11 mouse cellular contexts compared by ENCODE assay signal in genomic region chr12:112661851-112662250, GRCm38 (mm10). TPM values are rescaled to one million over a fixed set of nuclear protein-coding genes. Genes with fewer than 3 reads are reported as not detected.
DNase-seq lines count a peak whose midpoint lies in the region; ATAC-seq lines count a peak whose summit lies in the region.
"Had no signal": no experiment of that assay in that cellular context is flagged by ENCODE, and none has a peak within 500 bp of the region (broad histone marks: within the 10 kb centered on the region; RNA-seq: fewer than 3 reads in every experiment).

No protein-coding gene starts in this region.

- peaks cover 72% of the 10 kb centered on the region for H3K4me1 ChIP-seq in heart, embryonic 16.5 days (ENCODE audit: control insufficient read depth, insufficient read depth, low read length)
- peaks cover 55% of the 10 kb centered on the region for H3K4me1 ChIP-seq in embryonic facial prominence, embryonic 10.5 days
- H3K4me1 ChIP-seq in forebrain, embryonic 14.5 days (ENCODE audit: control insufficient read depth, insufficient read depth, low read length) = peaks cover 52% of the 10 kb centered on the region
- peaks cover 70% of the 10 kb centered on the region for H3K4me1 ChIP-seq in midbrain, embryonic 12.5 days

- H3K4me3 ChIP-seq in heart, embryonic 16.5 days (ENCODE audit: low read length) = no peak overlapping the region
- no peak overlapping the region for H3K4me3 ChIP-seq in embryonic facial prominence, embryonic 10.5 days
- H3K4me3 ChIP-seq in forebrain, embryonic 14.5 days (ENCODE audit: low read depth, low read length) = no peak overlapping the region
- no peak overlapping the region for H3K4me3 ChIP-seq in midbrain, embryonic 12.5 days

- H3K36me3 ChIP-seq in heart, embryonic 16.5 days (ENCODE audit: control insufficient read depth, insufficient read depth) = peaks cover 38% of the 10 kb centered on the region
- H3K36me3 ChIP-seq in embryonic facial prominence, embryonic 10.5 days (replicated peaks) = peaks cover 100% of the 10 kb centered on the region
- peaks cover 75% of the 10 kb centered on the region for H3K36me3 ChIP-seq in forebrain, embryonic 14.5 days (ENCODE audit: control insufficient read depth, insufficient read depth, low read length)
- peaks cover 86% of the 10 kb centered on the region for H3K36me3 ChIP-seq in midbrain, embryonic 12.5 days

- WGBS in heart, embryonic 16.5 days = 55% methylated on average over 9 of the region's 9 CpGs
- 85% methylated on average over 9 of the region's 9 CpGs for WGBS in embryonic facial prominence, embryonic 10.5 days
- 88% methylated on average over 9 of the region's 9 CpGs for WGBS in forebrain, embryonic 14.5 days
- WGBS in midbrain, embryonic 12.5 days = 79% methylated on average over 9 of the region's 9 CpGs

- H3K27me3 ChIP-seq in heart, embryonic 16.5 days (ENCODE audit: control insufficient read depth, insufficient read depth, low read length) = no peaks in the 10 kb centered on the region
- no peaks in the 10 kb centered on the region for H3K27me3 ChIP-seq in embryonic facial prominence, embryonic 10.5 days (replicated peaks; ENCODE audit: low read depth, poor library complexity, severe bottlenecking)
- no peaks in the 10 kb centered on the region for H3K27me3 ChIP-seq in forebrain, embryonic 14.5 days (replicated peaks; ENCODE audit: control insufficient read depth, insufficient read depth, low read length)
- H3K27me3 ChIP-seq in midbrain, embryonic 12.5 days = no peaks in the 10 kb centered on the region
- H3K27me3 ChIP-seq: CH12.LX had no signal

- peak overlapping the region; percentile 57 for H3K9ac ChIP-seq in heart, embryonic 16.5 days (ENCODE audit: low read length)
- H3K9ac ChIP-seq in forebrain, embryonic 14.5 days (ENCODE audit: low read length) = no peak overlapping the region
- H3K9ac ChIP-seq in midbrain, embryonic 12.5 days (replicated peaks) = no peak overlapping the region; the same call in 1 of the 2 replicates

- H3K4me2 ChIP-seq in heart, embryonic 16.5 days (ENCODE audit: low read depth, low read length) = peak overlapping the region; percentile 45
- H3K4me2 ChIP-seq in forebrain, embryonic 14.5 days (ENCODE audit: low read length) = no peak overlapping the region
- H3K4me2 ChIP-seq in midbrain, embryonic 12.5 days (replicated peaks) = no peak overlapping the region

- peak overlapping the region; percentile 93 for H3K27ac ChIP-seq in heart, embryonic 16.5 days (ENCODE audit: low read length)
- peak overlapping the region; percentile 79; the same call in 1 of the 2 replicates for H3K27ac ChIP-seq in embryonic facial prominence, embryonic 10.5 days (replicated peaks)
- peak overlapping the region; percentile 67 for H3K27ac ChIP-seq in forebrain, embryonic 14.5 days (ENCODE audit: low read depth, low read length)
- H3K27ac ChIP-seq in midbrain, embryonic 12.5 days (replicated peaks) = peak overlapping the region; percentile 96

- DNase-seq in heart, postnatal 36 days = no peak
- DNase-seq in embryonic facial prominence, embryonic 10.5 days (ENCODE audit: low spot score) = no peak
- DNase-seq in forebrain, embryonic 14.5 days (ENCODE audit: low spot score) = no peak
- DNase-seq in cerebellum, adult 9-10 months = no peak
- no peak for DNase-seq in layer of hippocampus, adult 9-10 months (ENCODE audit: low spot score)
- DNase-seq in left cerebral cortex, postnatal 4 days = no peak
- DNase-seq: embryo, embryonic 11 days; kidney, adult 9 months had no signal

- no peaks in the 10 kb centered on the region for H3K9me3 ChIP-seq in heart, embryonic 16.5 days (replicated peaks; ENCODE audit: control insufficient read depth, low read length)
- H3K9me3 ChIP-seq in embryonic facial prominence, embryonic 10.5 days = no peaks in the 10 kb centered on the region
- no peaks in the 10 kb centered on the region for H3K9me3 ChIP-seq in forebrain, embryonic 14.5 days (replicated peaks; ENCODE audit: control insufficient read depth, low read length)
- no peaks in the 10 kb centered on the region for H3K9me3 ChIP-seq in midbrain, embryonic 12.5 days

- no peak for ATAC-seq in heart, embryonic 16.5 days (replicated peaks; ENCODE audit: extremely low read depth, insufficient read depth, low FRiP score)
- ATAC-seq in forebrain, embryonic 14.5 days = no peak
- no peak for ATAC-seq in midbrain, embryonic 12.5 days (ENCODE audit: low FRiP score, low read depth)

- intact Hi-C loops in heart, postnatal 36 days (cut with DNase I) = no loop called here
- intact Hi-C loops in left cerebral cortex, postnatal 4 days (cut with DNase I) = loop anchor here (5.0 kb wide), 1 partner anchor 45 kb away; no protein-coding TSS in a partner anchor

RNA-seq across cellular contexts. Expression of gene Akt1, which starts 12.8 kb away (rescaled TPM):
- polyA plus RNA-seq in heart, embryonic 16.5 days (2015; fragmentation: Nextera tagmentation; extraction: Ambion mirVana) = 51.4 and 56.7 TPM in 2 replicates
- 100 to 1,000 TPM; 184 to 212 TPM for total RNA-seq in heart, postnatal 36 days (2021)
- polyA plus RNA-seq in embryonic facial prominence, embryonic 10.5 days (2016; fragmentation: Nextera tagmentation; extraction: Ambion mirVana) = 47.0 and 53.4 TPM in 2 replicates
- polyA plus RNA-seq in forebrain, embryonic 14.5 days (2014; fragmentation: Nextera tagmentation; extraction: Ambion mirVana) = 61.7 and 65.4 TPM in 2 replicates
- 74.7 and 80.0 TPM in 2 replicates for polyA plus RNA-seq in midbrain, embryonic 12.5 days (2016; fragmentation: Nextera tagmentation; extraction: Ambion mirVana)
- total RNA-seq in left cerebral cortex, postnatal 4 days (2021) = 100 to 1,000 TPM; 279 to 286 TPM

RNA-seq across cellular contexts. Expression of gene Zbtb42, which starts 16.8 kb away (rescaled TPM):
- 4.9 and 6.9 TPM in 2 replicates for polyA plus RNA-seq in heart, embryonic 16.5 days (2015; fragmentation: Nextera tagmentation; extraction: Ambion mirVana)
- total RNA-seq in heart, postnatal 36 days (2021) = 1 to 10 TPM; 4.7 to 5.7 TPM
- 4.3 and 4.5 TPM in 2 replicates for polyA plus RNA-seq in embryonic facial prominence, embryonic 10.5 days (2016; fragmentation: Nextera tagmentation; extraction: Ambion mirVana)
- 1.0 and 1.8 TPM in 2 replicates for polyA plus RNA-seq in forebrain, embryonic 14.5 days (2014; fragmentation: Nextera tagmentation; extraction: Ambion mirVana)
- 5.2 and 7.3 TPM in 2 replicates for polyA plus RNA-seq in midbrain, embryonic 12.5 days (2016; fragmentation: Nextera tagmentation; extraction: Ambion mirVana)
- total RNA-seq in left cerebral cortex, postnatal 4 days (2021) = 1 to 10 TPM in 1 of 2 experiments, under 1 TPM in 1; 0.62 to 1.9 TPM

RNA-seq across cellular contexts. Expression of gene Siva1, which starts 17.4 kb away (rescaled TPM):
- polyA plus RNA-seq in heart, embryonic 16.5 days (2015; fragmentation: Nextera tagmentation; extraction: Ambion mirVana) = 117 and 139 TPM in 2 replicates
- total RNA-seq in heart, postnatal 36 days (2021) = 10 to 100 TPM; 29.4 to 31.0 TPM
- 332 TPM in 2 replicates for polyA plus RNA-seq in embryonic facial prominence, embryonic 10.5 days (2016; fragmentation: Nextera tagmentation; extraction: Ambion mirVana)
- polyA plus RNA-seq in forebrain, embryonic 14.5 days (2014; fragmentation: Nextera tagmentation; extraction: Ambion mirVana) = 94.1 and 155 TPM in 2 replicates
- 133 and 150 TPM in 2 replicates for polyA plus RNA-seq in midbrain, embryonic 12.5 days (2016; fragmentation: Nextera tagmentation; extraction: Ambion mirVana)
- total RNA-seq in left cerebral cortex, postnatal 4 days (2021) = 10 to 100 TPM; 25.3 to 25.9 TPM

RNA-seq across cellular contexts. Expression of gene Adssl1, which starts 42.0 kb away (rescaled TPM):
- polyA plus RNA-seq in heart, embryonic 16.5 days (2015; fragmentation: Nextera tagmentation; extraction: Ambion mirVana) = 108 and 118 TPM in 2 replicates
- 100 to 1,000 TPM; 162 to 165 TPM for total RNA-seq in heart, postnatal 36 days (2021)
- polyA plus RNA-seq in embryonic facial prominence, embryonic 10.5 days (2016; fragmentation: Nextera tagmentation; extraction: Ambion mirVana) = 4.0 and 4.3 TPM in 2 replicates
- polyA plus RNA-seq in forebrain, embryonic 14.5 days (2014; fragmentation: Nextera tagmentation; extraction: Ambion mirVana) = 2.0 and 2.1 TPM in 2 replicates
- polyA plus RNA-seq in midbrain, embryonic 12.5 days (2016; fragmentation: Nextera tagmentation; extraction: Ambion mirVana) = 1.5 and 1.9 TPM in 2 replicates
- 1 to 10 TPM; 1.5 to 1.7 TPM for total RNA-seq in left cerebral cortex, postnatal 4 days (2021)

RNA-seq across cellular contexts. Expression of gene Cep170b, which starts 58.4 kb away (rescaled TPM):
- 4.3 and 5.1 TPM in 2 replicates for polyA plus RNA-seq in heart, embryonic 16.5 days (2015; fragmentation: Nextera tagmentation; extraction: Ambion mirVana)
- 10 to 100 TPM in 1 of 2 experiments, 1 to 10 TPM in 1; 9.2 to 11.3 TPM for total RNA-seq in heart, postnatal 36 days (2021)
- polyA plus RNA-seq in embryonic facial prominence, embryonic 10.5 days (2016; fragmentation: Nextera tagmentation; extraction: Ambion mirVana) = 9.7 and 10.6 TPM in 2 replicates
- polyA plus RNA-seq in forebrain, embryonic 14.5 days (2014; fragmentation: Nextera tagmentation; extraction: Ambion mirVana) = 10.3 and 15.7 TPM in 2 replicates
- polyA plus RNA-seq in midbrain, embryonic 12.5 days (2016; fragmentation: Nextera tagmentation; extraction: Ambion mirVana) = 15.0 and 16.8 TPM in 2 replicates
- total RNA-seq in left cerebral cortex, postnatal 4 days (2021) = 100 to 1,000 TPM; 183 to 185 TPM
